Mouse (Mus musculus): ENCODE data around the gene Sez6.

Sez6 gene

DNA sequence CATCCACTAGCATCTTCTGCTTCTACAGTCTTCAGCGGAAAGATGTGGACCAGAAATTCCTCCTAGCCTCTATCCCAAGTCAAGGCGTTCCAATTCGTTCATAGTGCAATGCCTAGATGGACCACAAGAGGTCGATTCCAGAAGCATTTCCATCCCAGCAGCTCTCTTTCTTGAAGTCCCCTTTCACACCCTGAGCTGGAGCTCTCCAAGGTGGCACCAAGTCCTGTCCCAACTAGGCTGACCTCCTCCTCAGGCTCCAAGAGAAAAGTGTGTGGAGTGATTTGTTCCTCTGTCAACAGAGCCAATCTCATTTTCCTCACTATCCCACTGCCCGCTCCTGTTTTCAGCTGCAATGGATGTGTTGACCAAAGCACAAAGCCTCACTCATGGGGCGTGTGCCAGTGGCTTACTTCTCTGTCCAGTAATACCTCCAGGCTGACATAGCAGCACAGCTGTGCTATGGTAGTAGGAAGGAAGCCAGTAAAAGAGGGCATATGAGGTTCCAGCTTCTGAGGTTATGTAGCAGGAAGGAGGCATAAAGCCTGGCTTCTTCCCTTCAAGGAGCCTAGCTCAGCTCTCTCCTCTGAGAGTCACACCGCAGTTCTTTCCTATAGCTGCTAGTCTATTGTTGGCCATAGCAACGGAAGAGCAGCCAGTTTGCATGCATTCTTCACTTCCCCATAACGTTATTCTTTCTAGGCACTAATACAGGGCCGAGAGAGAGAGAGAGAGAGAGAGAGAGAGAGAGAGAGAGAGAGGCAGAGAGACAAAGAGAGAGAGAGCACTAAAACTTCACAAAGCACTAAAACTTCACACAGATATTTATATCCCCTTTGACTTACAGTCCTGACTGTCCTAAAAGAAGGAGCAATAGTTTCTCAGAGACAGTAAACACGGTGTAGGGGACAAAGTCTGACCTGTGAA, 49.9 kb downstream of the Sez6 start:
- DNase-seq (ENCODE audit: low read depth, low spot score): peak; percentile 67

DNA sequence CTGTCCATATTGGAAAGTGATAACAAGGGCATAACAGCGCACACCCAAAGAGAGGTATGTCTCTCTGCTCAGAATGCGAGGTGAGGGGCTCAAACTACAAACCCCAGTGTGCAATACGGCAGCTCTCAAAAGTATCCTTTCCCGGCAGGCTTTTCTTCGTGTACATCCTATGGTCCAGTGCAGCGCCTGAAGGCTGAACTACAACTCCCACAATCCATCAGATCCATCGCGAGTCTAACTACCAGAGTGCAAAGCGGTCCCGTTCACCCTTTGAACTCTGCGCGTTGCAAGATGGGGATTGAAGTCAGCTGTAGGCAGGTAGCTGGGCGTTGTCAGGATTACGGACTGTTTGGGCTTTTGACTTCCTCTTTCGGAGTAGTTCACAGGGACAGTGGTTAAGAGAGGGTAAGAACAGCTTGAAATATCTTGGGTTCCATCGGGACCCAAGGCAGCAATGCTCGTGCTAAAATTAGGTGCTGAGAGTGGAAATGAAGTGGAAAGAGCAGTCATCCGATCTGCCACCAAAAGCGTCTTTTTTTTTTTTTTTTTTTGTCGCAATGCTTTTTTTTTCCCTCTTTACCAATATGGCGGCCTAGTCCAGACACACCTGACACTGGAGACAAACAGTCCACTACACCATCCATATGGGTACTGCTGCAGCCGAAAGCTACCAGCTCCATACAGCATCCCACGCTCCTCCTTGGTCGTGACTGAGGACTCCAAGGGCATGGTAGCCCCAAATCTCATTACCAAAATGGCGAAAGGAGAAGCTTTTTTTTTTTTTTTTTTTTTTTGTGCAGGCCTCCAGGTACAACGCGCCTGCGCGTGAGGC, 51.2 kb downstream of the Sez6 start:
- peak; percentile 97 for DNase-seq (ENCODE audit: low read depth, low spot score)

DNA sequence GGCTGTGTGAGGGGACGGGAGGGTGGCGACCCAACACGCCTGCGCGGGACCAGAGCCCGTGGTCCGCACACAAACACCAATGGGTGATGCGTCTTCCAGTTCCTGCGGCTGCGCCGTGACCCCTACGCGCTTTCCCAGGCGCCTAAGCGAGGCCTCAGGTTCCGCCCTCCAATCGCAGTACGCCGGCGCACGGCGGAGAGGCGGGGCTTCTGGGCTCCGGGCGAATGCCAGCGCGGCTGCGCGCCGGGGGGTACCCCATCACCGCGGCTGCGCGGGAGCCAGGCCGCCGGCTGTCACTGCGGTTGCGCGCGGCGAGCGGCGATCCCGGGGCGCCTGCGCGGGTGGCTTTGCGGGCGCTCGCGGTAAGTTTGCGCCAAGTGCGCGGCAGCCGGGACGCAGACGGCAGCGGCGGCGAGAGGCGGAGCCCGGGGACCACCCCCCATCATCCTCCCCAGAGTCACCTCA, 51.9 kb downstream of the Sez6 start, which contains the start of gene Phf12:
Phf12 (plus strand) TSS at position 314 of the 465 bp plus-strand sequence.
- peak; percentile 100 for DNase-seq (ENCODE audit: low read depth, low spot score)

DNA sequence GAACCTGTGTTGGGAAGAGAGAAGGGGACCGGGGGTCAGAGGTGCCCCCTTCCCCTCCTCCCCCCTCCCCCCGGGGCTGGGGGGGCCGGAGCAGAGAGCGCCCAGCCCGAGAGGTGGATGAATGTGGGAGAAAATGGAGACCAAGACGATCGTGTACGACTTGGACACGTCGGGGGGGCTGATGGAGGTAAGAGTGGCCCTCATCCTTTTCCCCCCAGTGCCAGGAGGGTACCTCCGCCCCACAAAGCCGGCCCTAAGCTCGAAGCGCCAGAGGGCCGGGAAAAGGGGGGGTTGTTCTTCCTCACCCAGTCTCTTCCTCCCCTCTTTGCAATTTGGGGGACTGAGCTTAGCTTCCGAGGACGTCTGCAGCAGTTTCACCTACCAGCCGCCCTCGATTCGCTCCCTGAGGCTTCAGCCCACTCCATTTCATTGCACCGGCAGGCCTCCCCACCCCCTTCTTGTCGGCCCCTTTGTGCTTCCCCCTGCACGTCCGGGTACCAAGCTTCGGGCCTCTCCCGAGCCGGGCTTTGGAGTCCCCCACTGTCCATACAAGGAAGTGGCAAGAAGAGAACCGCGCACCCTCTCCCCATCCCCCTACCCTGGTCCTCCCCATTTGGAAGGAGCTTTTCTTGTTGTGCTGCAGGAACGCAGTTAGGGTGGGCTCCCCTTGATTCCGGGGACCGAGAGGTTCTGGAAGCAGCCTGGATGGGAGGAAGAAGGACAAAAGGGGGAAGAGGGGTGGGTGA, 52.8 kb downstream of the Sez6 start:
- DNase-seq (ENCODE audit: low read depth, low spot score): no peak

DNA sequence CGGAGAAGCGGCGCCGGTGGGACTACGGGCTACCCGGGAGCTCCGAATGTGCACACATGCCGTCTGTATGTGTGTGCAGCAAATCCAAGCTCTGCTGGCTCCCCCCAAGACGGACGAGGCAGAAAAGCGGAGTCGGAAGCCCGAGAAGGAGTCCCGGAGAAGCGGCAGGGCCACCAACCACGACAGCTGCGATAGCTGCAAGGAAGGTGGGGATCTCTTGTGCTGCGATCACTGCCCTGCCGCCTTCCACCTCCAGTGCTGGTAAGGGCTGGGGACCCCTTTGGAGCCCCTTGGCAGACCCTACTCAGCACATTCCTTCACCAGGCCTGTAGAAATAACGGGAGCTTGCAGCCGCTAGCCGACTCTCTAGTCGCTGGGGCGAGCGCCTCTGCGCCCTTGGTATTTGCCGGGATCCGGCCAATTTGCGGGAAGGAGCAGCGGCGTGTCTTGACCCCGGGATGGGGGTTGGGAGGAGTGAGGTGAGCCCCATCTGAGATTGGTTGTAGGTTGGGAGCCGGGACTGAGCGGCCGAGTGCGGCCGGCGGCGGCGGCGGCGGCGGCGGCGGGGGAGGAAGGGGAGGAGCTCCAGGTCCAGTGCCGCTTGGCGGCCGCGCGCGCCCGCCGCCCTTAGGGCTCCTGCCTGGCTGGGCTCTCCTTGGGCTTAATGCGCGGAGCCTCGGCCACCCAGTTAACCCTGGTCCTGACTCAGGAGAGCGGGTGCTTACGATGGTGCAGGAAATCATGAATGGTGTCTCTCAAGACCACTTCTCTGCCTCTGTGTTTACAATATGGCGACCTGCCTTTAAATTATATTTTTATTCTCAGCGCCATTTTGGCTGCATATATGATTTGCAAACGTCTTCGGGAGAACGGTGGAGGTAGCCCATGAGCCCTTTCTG, 53.6 kb downstream of the Sez6 start:
- DNase-seq (ENCODE audit: low read depth, low spot score): no peak

DNA sequence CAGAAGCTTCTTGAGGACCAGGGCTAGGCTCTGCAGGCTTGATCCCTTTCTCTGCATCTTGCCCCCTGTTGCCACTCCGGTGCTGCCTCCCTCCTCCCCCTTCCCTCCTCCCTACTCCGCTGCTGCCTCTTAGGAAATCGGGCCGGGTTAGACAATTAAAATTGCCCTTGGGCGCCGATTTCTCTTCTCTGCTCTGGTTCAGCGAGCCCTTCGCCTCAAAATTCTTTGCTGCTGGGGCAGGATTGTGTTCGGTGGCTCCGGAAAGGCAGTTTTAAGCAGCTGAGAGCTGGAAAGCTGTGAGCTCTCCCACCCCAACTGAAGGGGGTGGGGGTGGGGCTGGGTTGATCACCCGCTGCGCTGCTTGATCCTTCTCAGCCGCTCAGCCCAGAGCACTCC, 54.2 kb downstream of the Sez6 start:
- no peak for DNase-seq (ENCODE audit: low read depth, low spot score)

DNA sequence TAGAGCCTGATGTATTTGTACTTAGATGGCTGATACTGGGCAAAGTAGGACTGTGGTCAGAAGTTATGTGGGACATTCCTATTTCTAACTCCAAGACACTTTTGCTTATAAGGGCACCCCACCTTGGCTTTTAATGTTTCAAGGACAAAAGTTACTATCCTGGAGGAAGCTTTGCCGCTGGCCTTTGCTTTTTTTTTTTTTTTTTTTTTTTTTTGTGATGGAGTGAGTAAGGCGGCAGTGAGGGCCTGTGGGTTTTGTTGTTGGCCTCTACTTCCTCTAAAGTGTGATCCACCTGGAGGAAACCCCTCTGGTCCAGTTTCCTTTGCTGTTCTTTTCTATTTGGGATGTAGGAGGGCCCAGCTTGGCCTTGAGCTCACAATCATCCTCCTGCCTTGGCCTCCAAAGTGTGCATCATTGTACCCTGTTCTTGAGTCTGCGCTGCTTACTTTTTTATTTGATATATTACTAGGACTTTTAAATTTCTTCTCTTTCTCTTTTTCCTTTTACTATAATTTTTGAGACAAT, 55.0 kb downstream of the Sez6 start:
- DNase-seq (ENCODE audit: low read depth, low spot score): no peak

DNA sequence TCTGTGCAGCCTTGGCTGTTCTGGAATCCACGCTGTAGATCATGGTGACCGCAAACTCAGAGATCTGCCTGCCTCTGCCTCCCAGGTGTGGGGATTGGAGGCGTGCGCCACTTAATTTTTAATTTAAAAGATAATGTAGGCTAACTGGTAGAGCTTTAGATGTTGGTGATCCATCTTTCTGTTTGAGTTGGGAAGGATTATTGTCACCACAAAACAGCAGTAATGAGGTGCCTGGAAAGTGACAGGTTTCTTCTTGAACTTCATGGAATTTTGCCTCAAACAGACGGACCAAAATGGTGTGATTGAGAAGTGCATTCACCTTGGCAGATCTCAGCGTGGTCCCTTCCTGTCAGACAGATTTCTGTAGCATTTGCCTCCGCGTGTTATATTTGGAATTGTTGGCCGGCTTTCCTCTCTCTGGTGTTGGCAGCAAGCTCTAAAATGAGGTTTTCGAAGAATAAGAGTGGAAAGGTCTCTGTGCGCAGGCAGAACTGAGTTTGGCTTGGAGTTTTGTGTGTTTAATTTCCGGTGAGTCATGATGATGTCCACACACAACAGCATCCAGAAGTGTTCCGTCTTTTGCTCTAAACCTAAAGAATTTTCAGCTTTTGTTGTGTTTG, 58.6 kb downstream of the Sez6 start:
- no peak for DNase-seq (ENCODE audit: low read depth, low spot score)

DNA sequence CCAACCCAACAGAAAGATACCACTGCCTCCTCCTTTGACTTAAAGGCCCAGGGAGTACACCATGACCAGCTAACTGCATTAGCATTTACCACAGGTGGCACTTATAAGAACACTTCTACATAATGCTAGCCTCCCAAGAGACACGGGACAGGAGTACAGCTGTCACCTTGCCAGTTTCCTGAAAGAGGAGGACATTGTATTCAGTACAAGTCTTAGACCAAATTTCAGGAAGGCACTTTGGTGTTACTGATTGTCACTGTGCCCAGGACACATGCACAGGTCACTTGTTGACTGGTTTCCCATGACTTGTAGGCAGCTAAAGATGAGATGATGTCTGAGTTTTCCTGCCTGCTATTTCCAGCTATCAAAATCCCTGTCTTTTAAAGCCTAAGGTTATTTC, 65.0 kb downstream of the Sez6 start:
- DNase-seq (ENCODE audit: low read depth, low spot score): no peak

DNA sequence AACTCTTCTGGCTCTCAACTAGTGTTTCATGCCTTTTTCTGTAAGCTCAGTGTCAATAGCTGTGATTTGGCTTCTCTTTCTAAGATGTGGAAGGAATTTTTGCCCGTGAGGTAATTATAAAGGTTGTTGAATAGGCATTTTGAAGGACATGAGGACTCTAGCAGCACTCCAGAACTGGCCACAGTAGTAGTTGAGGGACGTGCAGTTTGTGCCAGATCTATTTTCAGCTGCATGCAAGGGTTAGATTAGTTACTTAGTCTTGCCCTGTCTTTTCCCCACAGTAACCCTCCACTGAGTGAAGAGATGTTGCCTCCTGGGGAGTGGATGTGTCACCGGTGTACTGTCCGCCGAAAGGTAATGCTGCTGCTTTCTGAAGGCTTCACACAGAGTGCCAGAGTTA, 75.8 kb downstream of the Sez6 start:
- no peak for DNase-seq (ENCODE audit: low read depth, low spot score)

DNA sequence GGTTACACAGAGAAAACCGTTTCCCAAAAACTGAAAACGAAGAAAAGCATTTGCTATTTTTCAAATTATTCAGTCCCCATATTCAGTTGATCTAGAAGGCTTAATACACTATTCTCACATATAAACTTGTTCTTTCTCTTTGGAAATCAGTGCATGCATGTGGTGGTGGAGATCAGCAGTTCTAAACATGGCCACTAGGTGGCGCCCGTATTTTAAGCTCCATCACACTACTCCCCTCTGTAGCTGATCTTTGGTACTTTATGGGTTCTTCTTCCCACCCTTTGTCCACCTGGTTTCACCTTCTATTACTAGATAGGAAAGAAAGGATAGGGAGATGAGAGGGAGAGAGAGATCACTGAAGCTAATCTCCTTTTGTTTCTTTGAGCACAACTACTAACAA, 89.1 kb downstream of the Sez6 start:
- DNase-seq (ENCODE audit: low read depth, low spot score): peak; percentile 62

DNA sequence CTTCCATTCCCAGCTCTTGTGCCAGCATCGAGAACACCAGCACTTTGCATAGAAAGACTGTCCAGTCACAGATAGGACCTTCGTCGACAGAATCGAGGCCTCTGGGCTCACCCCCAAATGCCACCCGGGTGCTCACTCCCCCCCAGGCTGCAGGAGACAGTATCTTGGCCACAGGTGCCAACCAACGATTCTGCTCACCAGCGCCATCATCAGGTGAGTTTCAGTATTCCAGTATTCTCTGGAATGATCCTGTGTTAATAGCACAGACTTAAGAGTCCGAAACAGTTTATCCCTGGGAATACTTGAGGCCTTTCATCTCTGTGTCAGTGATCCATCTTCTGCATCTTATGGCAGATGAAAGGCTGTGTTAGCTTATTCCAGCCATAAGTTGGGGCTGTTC, 93.0 kb downstream of the Sez6 start:
- DNase-seq (ENCODE audit: low read depth, low spot score): no peak

All from embryo, embryonic 11.5 days (tissue).